Mouse (Mus musculus) hindbrain, embryonic 15.5 days (tissue): ENCODE data around the gene Ppp1r3e. TPM values are rescaled to one million over a fixed set of nuclear protein-coding genes. Genes with fewer than 3 reads are reported as not detected.

ENCODE experiments used
- ATAC-seq: fragments of 200-750 bp; cut with Nextera tagmentation; 2 replicates; pipeline ENCODE4 v1.8.0; 2017; ENCODE audit warnings: low read depth, moderate number of reproducible peaks, moderate TSS enrichment; ENCODE audit not compliant: low FRiP score
- H3K27ac ChIP-seq: fragments of 300-500 bp; sonication (generic); replicated peaks from 2 replicates; pipeline ENCODE4 v1.5.1; 2015; ENCODE audit warnings: mild to moderate bottlenecking, inconsistent platforms
- H3K27me3 ChIP-seq: fragments of 300-500 bp; sonication (generic); 2 replicates; pipeline ENCODE4 v1.6.1; 2015; ENCODE audit warnings: control low read depth, inconsistent platforms
- H3K36me3 ChIP-seq: fragments of 300-500 bp; sonication (generic); 2 replicates; pipeline ENCODE4 v1.6.1; 2015; ENCODE audit warnings: control low read depth, inconsistent platforms
- H3K4me1 ChIP-seq: fragments of 300-500 bp; sonication (generic); replicated peaks from 2 replicates; pipeline ENCODE4 v1.6.1; 2015; ENCODE audit warnings: control low read depth, inconsistent platforms
- H3K4me2 ChIP-seq: fragments of 300-500 bp; sonication (generic); 2 replicates; pipeline ENCODE4 v1.6.1; 2015; ENCODE audit warnings: moderate library complexity, mild to moderate bottlenecking, inconsistent platforms
- H3K4me3 ChIP-seq: fragments of 300-500 bp; sonication (generic); 2 replicates; pipeline ENCODE4 v1.5.1; 2015; ENCODE audit warnings: mild to moderate bottlenecking, inconsistent platforms
- H3K9ac ChIP-seq: fragments of 300-500 bp; sonication (generic); 2 replicates; pipeline ENCODE4 v1.6.1; 2015; ENCODE audit warnings: inconsistent platforms
- H3K9me3 ChIP-seq: fragments of 300-500 bp; sonication (generic); 2 replicates; pipeline ENCODE4 v1.6.1; 2016; ENCODE audit warnings: control low read depth, inconsistent platforms
- WGBS: fragments of 180-500 bp; shearing (Covaris S2); methylation state at CpG from one replicate; pipeline ENCODE4 v1.1.7; 2015; 5-methylcytosine and 5-hydroxymethylcytosine counted together
- polyA plus RNA-seq: library from polyadenylated mRNA; unstranded; fragments of >200 nt; fragmentation: Nextera tagmentation; extraction: Ambion mirVana; gene quantifications from 2 replicates; pipeline ENCODE4 v1.2.1, GENCODE M21; 2015

Gene Ppp1r3e
- polyA plus RNA-seq, 1 experiment from 2014 or later, result 4.1 TPM

- peak; percentile 34; the same call in 1 of the 2 replicates for ATAC-seq
- H3K4me1 ChIP-seq, result 0 out of 2 replicates have a peak, but pooled peaks cover 3% of the 10 kb centered on the region
- 7% methylated on average over 4 of the region's 4 CpGs for WGBS
Observed at GRCm38 (mm10) chr14:54843461-54843860, 33.9 kb downstream of the Ppp1r3e start.

GRCm38 (mm10) chr14:54823716-54824115 is 53.6 kb downstream of the Ppp1r3e start:
- no peaks in the 10 kb centered on the region for H3K4me1 ChIP-seq
- no peak overlapping the region for H3K4me3 ChIP-seq
- no peaks in the 10 kb centered on the region for H3K36me3 ChIP-seq
- ATAC-seq, result no peak
- no peak overlapping the region for H3K27ac ChIP-seq
- no peak overlapping the region for H3K9ac ChIP-seq
- no peaks in the 10 kb centered on the region for H3K9me3 ChIP-seq
- no peaks in the 10 kb centered on the region for H3K27me3 ChIP-seq
- H3K4me2 ChIP-seq, result no peak overlapping the region
- WGBS, result 88% methylated on average over 1 of the region's 1 CpGs

More at GRCm38 (mm10) chr14:54843461-54843860, 33.9 kb downstream of the Ppp1r3e start:
- no peaks in the 10 kb centered on the region for H3K36me3 ChIP-seq
- H3K27ac ChIP-seq, result no peak overlapping the region; the same call in 1 of the 2 replicates
- no peaks in the 10 kb centered on the region for H3K9me3 ChIP-seq
- H3K27me3 ChIP-seq, result no peaks in the 10 kb centered on the region
- no peak overlapping the region for H3K4me3 ChIP-seq
- 0 out of 2 replicates have a peak overlapping the region, but pooled peaks have one; percentile 17 for H3K4me2 ChIP-seq
- peak overlapping the region; percentile 17; the same call in 1 of the 2 replicates for H3K9ac ChIP-seq

Other genes with a start within 250 kb of the Ppp1r3e start
- not detected in 2 replicates for gene Gm17606, start 236.6 kb downstream of the Ppp1r3e start, polyA plus RNA-seq
- gene Cdh24, start 236.2 kb downstream of the Ppp1r3e start, polyA plus RNA-seq, result 12.2 and 12.6 TPM in 2 replicates
- 67.6 and 68.3 TPM in 2 replicates for gene 1700123O20Rik, start 191.3 kb downstream of the Ppp1r3e start, polyA plus RNA-seq
- gene Acin1, start 190.6 kb downstream of the Ppp1r3e start, polyA plus RNA-seq, result 124 and 137 TPM in 2 replicates
- 0.28 and 0.30 TPM in 2 replicates for gene Gm29776, start 178.7 kb downstream of the Ppp1r3e start, polyA plus RNA-seq
- gene Cebpe, start 165.4 kb downstream of the Ppp1r3e start, polyA plus RNA-seq, result not detected in 2 replicates
- 8.0 and 9.1 TPM in 2 replicates for gene Slc7a8, start 95.6 kb downstream of the Ppp1r3e start, polyA plus RNA-seq
- gene Rnf212b, start 63.4 kb downstream of the Ppp1r3e start, polyA plus RNA-seq, result not detected in 2 replicates
- 12.1 and 13.7 TPM in 2 replicates for gene Homez, start 6.6 kb downstream of the Ppp1r3e start, polyA plus RNA-seq
- 3.2 and 4.3 TPM in 2 replicates for gene Bcl2l2, start 5.8 kb upstream of the Ppp1r3e start, polyA plus RNA-seq
- not detected in 2 replicates for gene Gm20521, start 5.9 kb upstream of the Ppp1r3e start, polyA plus RNA-seq
- 161 and 162 TPM in 2 replicates for gene Pabpn1, start 14.9 kb upstream of the Ppp1r3e start, polyA plus RNA-seq
- 250 and 277 TPM in 2 replicates for gene Slc22a17, start 35.6 kb upstream of the Ppp1r3e start, polyA plus RNA-seq
- gene Efs, start 48.6 kb upstream of the Ppp1r3e start, polyA plus RNA-seq, result 16.3 and 17.2 TPM in 2 replicates
- 0.70 and 0.90 TPM in 2 replicates for gene Il25, start 55.1 kb upstream of the Ppp1r3e start, polyA plus RNA-seq
- 12.8 and 14.7 TPM in 2 replicates for gene Cmtm5, start 58.7 kb upstream of the Ppp1r3e start, polyA plus RNA-seq
- 0.93 and 0.94 TPM in 2 replicates for gene Myh6, start 89.4 kb upstream of the Ppp1r3e start, polyA plus RNA-seq
- not detected in 2 replicates for gene Gm17428, start 99.4 kb upstream of the Ppp1r3e start, polyA plus RNA-seq
- gene Myh7, start 117.1 kb upstream of the Ppp1r3e start, polyA plus RNA-seq, result 6.4 and 9.0 TPM in 2 replicates
- 47.3 and 50.1 TPM in 2 replicates for gene Ngdn, start 137.9 kb upstream of the Ppp1r3e start, polyA plus RNA-seq
- 24.0 and 24.9 TPM in 2 replicates for gene Zfhx2, start 214.8 kb upstream of the Ppp1r3e start, polyA plus RNA-seq
- gene Thtpa, start 217.2 kb upstream of the Ppp1r3e start, polyA plus RNA-seq, result 29.4 and 32.6 TPM in 2 replicates
- 7.3 and 7.9 TPM in 2 replicates for gene Ap1g2, start 229.0 kb upstream of the Ppp1r3e start, polyA plus RNA-seq
- 33.6 and 40.7 TPM in 2 replicates for gene Jph4, start 239.4 kb upstream of the Ppp1r3e start, polyA plus RNA-seq